Mouse (Mus musculus) forebrain, embryonic 12.5 days (tissue): ENCODE measurements at regions not wholly inside any gene's neighbourhood (a gene's known extent, or its start where the extent isn't known, plus 50 kb on each side); places are given as distances from the start of the nearest gene placed in this dataset.
A peak's percentile ranks its signal among the peaks of the same experiment; 100 is the strongest.

Experiments used
- ATAC-seq: fragments of 200-750 bp; cut with Nextera tagmentation; 2 replicates; pipeline ENCODE4 v1.8.0; 2017; ENCODE audit warnings: moderate TSS enrichment; ENCODE audit not compliant: low FRiP score
- H3K27ac ChIP-seq: fragments of 300-500 bp; sonication (generic); 2 replicates; pipeline ENCODE4 v1.5.1; 2016; ENCODE audit warnings: mild to moderate bottlenecking
- H3K27me3 ChIP-seq: fragments of 300-500 bp; sonication (generic); 2 replicates; pipeline ENCODE4 v1.6.1; 2016; ENCODE audit warnings: mild to moderate bottlenecking
- H3K36me3 ChIP-seq: fragments of 300-500 bp; sonication (generic); replicated peaks from 2 replicates; pipeline ENCODE4 v1.6.1; 2016; ENCODE audit warnings: mild to moderate bottlenecking
- H3K4me1 ChIP-seq: fragments of 300-500 bp; sonication (generic); 2 replicates; pipeline ENCODE4 v1.6.1; 2016
- H3K4me2 ChIP-seq: fragments of 300-500 bp; sonication (generic); 2 replicates; pipeline ENCODE4 v1.6.1; 2016; ENCODE audit warnings: mild to moderate bottlenecking, moderate library complexity
- H3K4me3 ChIP-seq: fragments of 300-500 bp; sonication (generic); replicated peaks from 2 replicates; pipeline ENCODE4 v1.5.1; 2016; ENCODE audit warnings: mild to moderate bottlenecking
- H3K9ac ChIP-seq: fragments of 300-500 bp; sonication (generic); 2 replicates; pipeline ENCODE4 v1.6.1; 2016; ENCODE audit warnings: mild to moderate bottlenecking
- H3K9me3 ChIP-seq: fragments of 300-500 bp; sonication (generic); 2 replicates; pipeline ENCODE4 v1.6.1; 2016
- WGBS: fragments of 180-500 bp; shearing (Covaris S2); methylation state at CpG from one replicate; pipeline ENCODE4 v1.1.7; 2016; 5-methylcytosine and 5-hydroxymethylcytosine counted together

DNA sequence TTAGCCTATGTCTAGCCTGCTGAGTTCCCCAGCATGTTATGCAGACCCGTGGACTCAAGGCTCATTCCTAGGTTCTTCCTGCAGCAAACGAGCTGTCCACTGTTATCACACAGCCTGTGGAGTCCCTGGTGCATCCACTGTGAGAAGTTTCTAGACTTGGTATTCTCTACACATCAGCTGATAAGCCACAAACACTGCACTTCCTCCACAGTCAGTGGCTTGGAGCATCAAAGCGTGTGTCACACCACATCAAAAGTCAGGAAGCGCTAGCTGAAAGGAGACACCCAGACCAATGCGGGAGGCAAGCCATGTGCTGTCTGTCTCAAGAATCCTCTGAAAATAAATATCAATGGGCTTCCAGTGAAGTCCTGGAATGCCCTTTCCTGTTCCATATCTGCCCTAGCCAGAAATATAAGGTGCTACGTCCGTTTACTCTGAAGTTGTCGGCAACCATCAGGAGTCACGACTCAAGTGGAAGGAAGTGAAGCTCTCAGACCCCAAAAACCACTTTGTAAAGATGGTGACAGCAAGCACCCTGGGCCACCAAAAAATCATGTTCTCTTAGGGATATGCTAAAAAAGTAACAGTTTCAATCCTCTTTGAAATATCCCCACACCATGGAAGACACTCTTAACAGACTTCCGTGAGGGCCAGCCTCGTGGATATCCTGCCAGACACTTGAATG, 227.7 kb downstream of the Adgrl2 start:
- Histone ChIP-seq H3K27ac (no peak overlapping the region), H3K4me2 (no peak overlapping the region), H3K4me1 (no peaks in the 10 kb centered on the region), H3K9me3 (no peaks in the 10 kb centered on the region), H3K9ac (no peak overlapping the region), H3K27me3 (no peaks in the 10 kb centered on the region), H3K4me3 (no peak overlapping the region), H3K36me3 (no peaks in the 10 kb centered on the region)
- ATAC-seq = no peak
- WGBS = 83% methylated on average over 11 of the region's 11 CpGs

DNA sequence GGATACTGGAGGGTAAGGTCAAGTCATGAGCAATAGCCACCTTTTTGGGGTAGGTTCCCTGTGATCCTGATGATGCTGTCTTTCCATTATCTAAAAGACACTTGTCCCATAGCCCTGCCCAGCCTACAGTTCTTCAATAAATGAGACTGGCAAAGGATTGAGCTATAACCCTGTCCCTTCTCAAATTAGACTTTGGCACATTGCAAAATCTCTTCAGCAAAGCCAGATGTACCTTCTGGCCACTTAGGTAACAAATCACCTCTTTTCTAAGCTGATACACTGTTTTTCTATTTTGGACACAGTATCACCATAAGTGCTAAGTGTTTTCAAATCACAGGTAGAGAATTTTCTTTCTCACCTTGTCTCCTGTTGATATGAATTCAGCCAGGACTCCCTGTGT, 228.8 kb downstream of the Adgrl2 start:
- no peak overlapping the region for H3K4me2 ChIP-seq
- H3K27me3 ChIP-seq = no peaks in the 10 kb centered on the region
- H3K9me3 ChIP-seq = no peaks in the 10 kb centered on the region
- H3K36me3 ChIP-seq = no peaks in the 10 kb centered on the region
- no peak overlapping the region for H3K27ac ChIP-seq
- no peak overlapping the region for H3K4me3 ChIP-seq
- no peaks in the 10 kb centered on the region for H3K4me1 ChIP-seq
- no peak overlapping the region for H3K9ac ChIP-seq
- no peak for ATAC-seq

DNA sequence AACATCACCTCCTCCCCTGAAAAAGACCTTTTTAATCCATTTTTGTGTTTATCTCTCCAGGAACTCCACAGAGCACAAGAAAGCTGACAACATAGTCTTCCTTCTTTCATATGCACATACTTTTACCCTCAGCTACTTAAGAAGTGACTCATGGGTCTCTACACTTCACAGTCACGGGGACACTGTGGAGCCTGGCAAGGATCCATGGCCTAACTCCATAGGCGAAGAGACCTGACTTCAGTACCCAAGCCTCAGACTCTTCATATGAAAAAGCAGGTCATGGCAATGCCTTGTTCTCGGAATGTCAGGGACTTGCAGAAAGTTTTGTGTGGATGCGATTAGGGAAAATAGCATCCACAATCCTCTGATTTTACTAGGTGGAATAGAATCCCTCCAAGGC, 230.9 kb downstream of the Adgrl2 start:
- H3K36me3 ChIP-seq = no peaks in the 10 kb centered on the region

DNA sequence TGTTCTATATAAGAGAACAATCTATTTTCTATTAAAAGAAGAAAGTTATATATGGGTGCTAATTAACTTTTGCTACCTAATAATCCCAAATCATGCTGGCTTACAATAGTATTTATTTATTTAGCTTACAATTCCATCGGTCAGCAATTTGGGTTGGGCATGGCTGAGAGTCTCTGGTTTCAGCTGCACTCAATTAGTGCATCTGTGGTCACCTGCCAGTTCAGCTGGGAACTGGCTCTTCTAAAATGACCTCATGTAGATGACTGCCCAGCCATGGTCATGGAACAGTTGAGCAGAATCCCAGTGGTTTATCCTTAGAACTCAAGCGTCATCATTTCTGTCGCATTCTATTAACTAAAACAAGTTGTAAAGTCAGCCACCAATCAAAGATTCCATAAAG, 244.1 kb downstream of the Adgrl2 start:
- Histone ChIP-seq H3K4me2 (no peak overlapping the region), H3K36me3 (no peaks in the 10 kb centered on the region), H3K4me1 (no peaks in the 10 kb centered on the region), H3K9ac (no peak overlapping the region), H3K27ac (no peak overlapping the region), H3K4me3 (no peak overlapping the region), H3K9me3 (no peaks in the 10 kb centered on the region), H3K27me3 (no peaks in the 10 kb centered on the region)
- no peak for ATAC-seq
- 97% methylated on average over 3 of the region's 3 CpGs for WGBS

More for the DNA sequence above, 230.9 kb downstream of the Adgrl2 start:
- H3K27ac ChIP-seq = no peak overlapping the region
- H3K4me3 ChIP-seq = no peak overlapping the region
- no peak overlapping the region for H3K4me2 ChIP-seq
- no peaks in the 10 kb centered on the region for H3K4me1 ChIP-seq
- WGBS = 88% methylated on average over 4 of the region's 4 CpGs
- no peak for ATAC-seq
- no peaks in the 10 kb centered on the region for H3K9me3 ChIP-seq
- H3K9ac ChIP-seq = no peak overlapping the region
- no peaks in the 10 kb centered on the region for H3K27me3 ChIP-seq

DNA sequence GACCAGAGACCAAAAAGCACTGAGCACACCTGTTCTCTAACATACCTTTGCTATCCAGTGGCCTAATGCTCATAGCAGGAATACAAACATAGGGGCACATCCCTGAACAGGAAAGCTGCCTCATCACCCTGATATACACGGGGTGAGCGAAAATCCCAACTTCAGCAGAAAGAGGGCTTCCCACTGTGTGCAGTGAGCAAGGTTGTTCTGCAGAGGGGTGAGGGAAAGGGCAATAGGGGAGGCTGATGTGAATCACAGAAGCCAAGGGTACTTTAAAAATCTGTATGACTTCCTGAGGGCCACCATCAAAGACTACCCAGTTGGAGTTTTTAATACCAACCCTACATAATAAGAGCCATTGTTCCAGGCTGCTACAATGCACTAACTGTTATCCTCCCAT, 245.7 kb downstream of the Adgrl2 start:
- 51% methylated on average over 2 of the region's 2 CpGs for WGBS
- no peak for ATAC-seq
- H3K27me3 ChIP-seq = no peaks in the 10 kb centered on the region
- H3K4me3 ChIP-seq = no peak overlapping the region
- no peaks in the 10 kb centered on the region for H3K4me1 ChIP-seq
- H3K36me3 ChIP-seq = no peaks in the 10 kb centered on the region
- no peak overlapping the region for H3K27ac ChIP-seq
- no peaks in the 10 kb centered on the region for H3K9me3 ChIP-seq
- H3K4me2 ChIP-seq = no peak overlapping the region
- no peak overlapping the region for H3K9ac ChIP-seq

DNA sequence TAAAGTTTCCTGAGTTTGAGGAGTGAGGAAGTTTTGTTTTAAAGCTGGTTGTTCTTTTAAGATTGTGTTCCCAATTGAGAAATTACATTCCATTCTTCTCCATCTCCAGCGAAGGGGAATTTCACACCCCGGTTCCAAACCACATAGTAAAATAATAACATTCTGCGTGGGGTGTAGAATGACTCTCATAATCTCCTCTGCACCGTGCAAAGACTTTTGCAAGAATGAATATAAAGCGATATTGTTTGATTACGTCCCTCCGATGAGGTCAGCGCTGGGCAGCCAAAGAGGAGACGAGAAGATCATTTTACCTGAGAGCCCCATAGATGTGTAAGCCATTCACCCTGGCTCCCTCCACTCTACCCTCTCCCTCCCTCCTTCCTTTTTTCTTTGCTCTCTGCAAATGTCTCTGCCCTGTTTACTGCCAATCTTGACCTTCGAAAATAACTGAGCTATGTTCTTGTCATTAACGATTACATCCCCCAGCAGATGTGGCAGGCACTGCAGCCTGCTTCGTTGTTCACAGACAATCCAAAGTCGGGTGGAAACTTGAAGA, 256.1 kb downstream of the Adgrl2 start:
- peaks cover 11% of the 10 kb centered on the region; the same call in 1 of the 2 replicates for H3K4me1 ChIP-seq
- ATAC-seq = no peak
- WGBS = 66% methylated on average over 13 of the region's 13 CpGs

DNA sequence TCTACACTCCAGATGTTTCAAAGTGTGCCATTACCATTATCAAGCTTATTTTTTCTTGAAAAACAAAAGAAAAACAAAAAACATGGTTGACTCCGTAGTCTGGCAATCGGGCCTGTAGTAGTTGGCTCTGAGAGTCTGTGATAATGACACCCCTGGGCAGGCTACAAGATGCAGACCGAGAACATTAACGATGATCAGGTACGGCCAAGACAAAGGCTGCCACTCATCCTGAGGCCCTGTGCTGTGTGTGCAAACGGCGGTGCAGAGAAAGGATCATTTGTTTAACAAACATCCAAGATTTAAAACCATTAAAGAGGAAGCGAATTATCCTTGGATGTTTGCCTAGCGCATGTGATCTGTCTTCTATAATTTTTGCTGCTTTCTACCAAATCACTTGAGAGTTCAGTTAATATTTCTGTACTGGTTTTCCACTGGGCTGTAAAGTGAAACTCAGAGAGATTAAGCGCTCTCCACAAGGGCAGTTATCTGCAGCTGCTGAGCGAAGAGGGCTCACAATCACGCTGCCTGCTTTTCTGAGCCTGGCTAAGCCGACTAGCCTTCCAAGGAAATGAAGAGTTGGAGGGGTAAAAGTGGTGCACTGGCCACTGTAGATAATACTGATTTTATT, 257.0 kb downstream of the Adgrl2 start:
- H3K27me3 ChIP-seq = peaks cover 9% of the 10 kb centered on the region; the same call in 1 of the 2 replicates
- WGBS = 37% methylated on average over 13 of the region's 13 CpGs
- no peak overlapping the region for H3K4me3 ChIP-seq
- no peak overlapping the region for H3K9ac ChIP-seq
- H3K4me1 ChIP-seq = peaks cover 11% of the 10 kb centered on the region; the same call in 1 of the 2 replicates
- H3K36me3 ChIP-seq = no peaks in the 10 kb centered on the region
- ATAC-seq = peak; percentile 55; the same call in 1 of the 2 replicates
- H3K4me2 ChIP-seq = peak overlapping the region; percentile 17; the same call in 1 of the 2 replicates
- H3K9me3 ChIP-seq = no peaks in the 10 kb centered on the region
- H3K27ac ChIP-seq = no peak overlapping the region

More for the DNA sequence above, 256.1 kb downstream of the Adgrl2 start:
- Histone ChIP-seq H3K9ac (no peak overlapping the region), H3K4me2 (no peak overlapping the region), H3K36me3 (no peaks in the 10 kb centered on the region), H3K9me3 (no peaks in the 10 kb centered on the region), H3K27ac (no peak overlapping the region), H3K4me3 (no peak overlapping the region), H3K27me3 (peaks cover 7% of the 10 kb centered on the region; the same call in 1 of the 2 replicates)

DNA sequence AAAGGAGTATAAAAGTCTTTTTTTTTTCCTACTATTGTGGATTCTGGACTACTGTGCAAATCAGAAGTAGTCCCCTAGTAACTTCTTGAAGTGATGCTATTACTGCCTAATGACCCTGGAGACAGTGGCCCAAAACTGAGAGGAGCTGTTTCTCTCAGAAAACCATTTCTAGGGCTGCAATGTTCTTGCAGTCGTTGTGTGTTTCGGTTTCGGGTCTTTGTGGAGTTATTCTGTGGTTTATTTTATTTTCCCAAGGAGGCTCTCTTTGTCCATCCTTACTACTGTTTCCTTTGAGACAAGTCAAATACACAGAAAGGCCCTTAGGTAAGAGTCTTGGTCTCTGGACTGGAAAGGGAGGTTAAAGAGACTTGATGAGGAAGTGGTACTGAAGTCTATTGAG, 258.9 kb downstream of the Adgrl2 start:
- Histone ChIP-seq H3K9ac (no peak overlapping the region), H3K27ac (no peak overlapping the region), H3K4me3 (no peak overlapping the region), H3K9me3 (no peaks in the 10 kb centered on the region), H3K27me3 (peaks cover 9% of the 10 kb centered on the region; the same call in 1 of the 2 replicates), H3K4me2 (no peak overlapping the region), H3K4me1 (peaks cover 11% of the 10 kb centered on the region; the same call in 1 of the 2 replicates), H3K36me3 (no peaks in the 10 kb centered on the region)
- ATAC-seq = no peak
- 93% methylated on average over 3 of the region's 3 CpGs for WGBS

DNA sequence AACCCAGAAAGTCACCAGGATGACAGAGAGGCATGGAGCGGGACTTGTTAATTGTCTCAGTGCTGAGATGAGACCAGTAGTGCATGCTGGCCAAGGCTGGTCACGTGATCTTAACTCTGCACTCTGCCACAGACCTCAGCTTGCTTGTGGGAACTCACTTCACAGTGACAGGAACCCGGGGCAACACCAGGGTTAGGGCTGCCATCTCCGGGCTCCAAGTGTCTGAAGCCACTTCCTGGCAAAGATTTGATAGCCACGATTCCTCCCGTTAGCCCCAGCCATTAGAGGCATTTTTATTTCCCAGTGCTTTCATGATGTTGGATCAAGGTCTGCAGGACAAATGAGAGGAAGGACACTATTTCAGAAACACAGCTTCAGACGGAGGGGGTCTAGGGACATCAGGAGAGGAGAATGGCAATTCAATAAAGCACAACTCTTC, 261.1 kb downstream of the Adgrl2 start:
- Histone ChIP-seq H3K36me3 (no peaks in the 10 kb centered on the region), H3K4me3 (no peak overlapping the region), H3K27ac (no peak overlapping the region), H3K4me1 (peaks cover 8% of the 10 kb centered on the region; the same call in 1 of the 2 replicates), H3K27me3 (peaks cover 9% of the 10 kb centered on the region; the same call in 1 of the 2 replicates), H3K9me3 (no peaks in the 10 kb centered on the region), H3K9ac (no peak overlapping the region), H3K4me2 (no peak overlapping the region)
- WGBS = 76% methylated on average over 7 of the region's 7 CpGs
- peak; percentile 41; the same call in 1 of the 2 replicates for ATAC-seq

DNA sequence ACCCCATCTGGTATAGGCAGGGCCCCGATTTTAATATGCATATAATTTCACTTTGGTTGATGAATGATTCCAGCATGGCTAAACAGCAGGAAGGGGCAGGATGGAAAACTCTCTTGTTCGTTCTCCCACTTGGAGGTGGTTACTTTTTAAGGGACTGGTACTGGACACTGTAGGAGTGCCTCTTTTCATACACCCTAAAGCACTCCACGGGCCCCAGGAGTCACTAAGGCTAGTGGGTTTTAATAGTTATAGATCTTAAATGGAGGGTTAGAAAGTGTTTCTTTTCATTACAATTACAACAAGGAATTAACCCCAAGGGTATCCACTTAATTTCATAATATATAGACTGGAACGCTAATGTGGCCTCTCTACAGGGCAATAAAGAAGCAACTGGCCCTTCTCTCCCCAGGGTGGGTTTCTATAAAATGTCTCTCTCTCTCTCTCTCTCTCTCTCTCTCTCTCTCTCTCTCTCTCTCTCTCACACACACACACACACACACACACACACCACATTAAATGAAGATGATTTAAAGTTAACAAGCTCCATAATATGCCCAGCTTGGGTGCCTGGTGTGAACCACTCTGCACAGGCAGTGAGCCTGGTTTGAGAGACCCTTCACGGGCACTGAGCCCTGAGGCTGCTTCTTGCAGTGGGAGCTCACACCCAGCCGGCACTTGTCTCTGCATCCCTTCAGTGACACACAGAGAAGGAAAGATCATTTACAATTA, 261.7 kb downstream of the Adgrl2 start:
- Histone ChIP-seq H3K4me2 (no peak overlapping the region), H3K4me1 (peaks cover 2% of the 10 kb centered on the region; the same call in 1 of the 2 replicates), H3K27ac (no peak overlapping the region), H3K27me3 (peaks cover 9% of the 10 kb centered on the region; the same call in 1 of the 2 replicates), H3K4me3 (no peak overlapping the region), H3K9ac (no peak overlapping the region), H3K36me3 (no peaks in the 10 kb centered on the region), H3K9me3 (no peaks in the 10 kb centered on the region)
- ATAC-seq = peak; percentile 18; the same call in 1 of the 2 replicates
- 81% methylated on average over 6 of the region's 6 CpGs for WGBS

DNA sequence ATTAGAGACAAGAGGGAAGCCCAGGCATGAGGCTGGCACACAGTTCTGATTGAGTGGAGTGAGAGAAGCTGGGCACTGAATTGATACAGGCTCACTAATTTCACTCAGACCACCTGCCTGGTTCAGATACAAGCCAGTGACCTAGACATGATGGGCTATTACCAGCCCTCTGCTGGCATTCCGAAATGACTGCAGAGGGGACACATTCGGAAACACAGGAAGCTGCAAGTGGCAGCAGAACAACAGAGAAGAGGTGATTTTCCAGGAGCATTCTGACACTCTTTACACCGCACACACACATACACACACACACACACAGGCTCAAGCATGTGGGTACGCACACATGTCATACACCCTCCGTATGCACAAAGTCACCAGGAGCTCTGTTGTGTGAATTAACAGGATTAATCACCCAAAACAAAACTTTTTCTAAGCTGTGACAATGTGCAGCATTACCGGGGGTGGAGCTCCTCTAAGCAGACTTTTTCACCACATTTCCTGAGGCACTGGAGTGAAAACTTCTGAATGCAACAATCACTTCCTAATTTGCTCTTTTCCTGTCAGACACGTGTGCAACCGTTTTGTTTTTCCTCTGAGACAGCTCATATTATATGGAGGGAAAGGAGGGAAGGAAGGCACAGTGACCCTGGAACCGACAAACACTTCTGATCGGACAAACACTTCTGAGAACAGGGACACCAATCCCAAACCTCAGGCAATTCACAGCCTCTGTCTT, 263.6 kb downstream of the Adgrl2 start:
- Histone ChIP-seq H3K4me2 (no peak overlapping the region), H3K4me1 (no peaks in the 10 kb centered on the region), H3K9ac (no peak overlapping the region), H3K4me3 (no peak overlapping the region), H3K27ac (no peak overlapping the region), H3K27me3 (peaks cover 9% of the 10 kb centered on the region; the same call in 1 of the 2 replicates), H3K36me3 (no peaks in the 10 kb centered on the region), H3K9me3 (no peaks in the 10 kb centered on the region)
- 41% methylated on average over 10 of the region's 10 CpGs for WGBS
- ATAC-seq = no peak
